8 mouse cellular contexts compared by ENCODE assay signal in genomic region chr10:127179871-127180694, GRCm38 (mm10). TPM values are rescaled to one million over a fixed set of nuclear protein-coding genes. Genes with fewer than 3 reads are reported as not detected.
A peak's percentile ranks its signal among the peaks of the same experiment; 100 is the strongest.
DNase-seq lines count a peak whose midpoint lies in the region; ATAC-seq and TF ChIP-seq lines count a peak whose summit lies in the region.

Slc26a10 (minus strand) TSS chr10:127180645.

- H3K27ac ChIP-seq in left cerebral cortex, adult 2 months: peak within 1 kb of the TSS; percentile 65
- no peak within 1 kb of the TSS for H3K27ac ChIP-seq in intestine, embryonic 14.5 days (ENCODE audit: low read depth)
- no peak within 1 kb of the TSS for H3K27ac ChIP-seq in midbrain, embryonic 15.5 days

- 3% methylated on average over 34 of the region's 34 CpGs for WGBS in intestine, embryonic 14.5 days
- WGBS in midbrain, embryonic 15.5 days: under 1% methylated on average over 34 of the region's 34 CpGs

- ATAC-seq in granulocyte monocyte progenitor cell, adult 5-6 weeks (replicated peaks; ENCODE audit: poor library complexity, severe bottlenecking): 0 out of 2 replicates have a peak, but pooled peaks have one; percentile 3
- no peak for ATAC-seq in intestine, embryonic 14.5 days (replicated peaks; ENCODE audit: low FRiP score, low TSS enrichment, low read depth)
- ATAC-seq in midbrain, embryonic 15.5 days (replicated peaks): no peak
- ATAC-seq in megakaryocyte-erythroid progenitor cell, adult 5-6 weeks (replicated peaks; ENCODE audit: low FRiP score, low TSS enrichment, poor library complexity, severe bottlenecking): no peak

- intact Hi-C loops in left cerebral cortex, adult 2 months (cut with DNase I): no loop called here
- intact Hi-C loops in left cerebral cortex, postnatal 14 days (cut with DNase I): no loop called here

- H3K4me3 ChIP-seq in left cerebral cortex, adult 2 months: peak within 1 kb of the TSS; percentile 19
- H3K4me3 ChIP-seq in intestine, embryonic 14.5 days (ENCODE audit: low read depth, low read length): 0 out of 2 replicates have a peak within 1 kb of the TSS, but pooled peaks have one; percentile 17
- H3K4me3 ChIP-seq in midbrain, embryonic 15.5 days: peak within 1 kb of the TSS; percentile 6; the same call in 1 of the 2 replicates

- TF ChIP-seq CTCF in left cerebral cortex, adult 2 months (IDR thresholded peaks at IDR 0.05): no peak

- H3K4me2 ChIP-seq in intestine, embryonic 14.5 days (ENCODE audit: low read length): peak within 1 kb of the TSS; percentile 32
- H3K4me2 ChIP-seq in midbrain, embryonic 15.5 days: peak within 1 kb of the TSS; percentile 41

- peaks cover 23% of the 10 kb centered on the region for H3K4me1 ChIP-seq in intestine, embryonic 14.5 days (replicated peaks; ENCODE audit: control insufficient read depth, insufficient read depth, low read length)
- H3K4me1 ChIP-seq in midbrain, embryonic 15.5 days: peaks cover 37% of the 10 kb centered on the region

- no peak within 1 kb of the TSS for H3K9ac ChIP-seq in intestine, embryonic 14.5 days (ENCODE audit: low read length)
- peak within 1 kb of the TSS; percentile 5; the same call in 1 of the 2 replicates for H3K9ac ChIP-seq in midbrain, embryonic 15.5 days

- DNase-seq in left cerebral cortex, adult 2 months (ENCODE audit: extremely low spot score in 1 of 2, low spot score in 2 of 2): peak; percentile 59 to 70
- DNase-seq in left cerebral cortex, postnatal 14 days (ENCODE audit: low spot score in 2 of 2): no peak
- DNase-seq in NIH3T3 (ENCODE audit: low read depth): peak; percentile 6
- peak; percentile 52 for DNase-seq in intestine, embryonic 14.5 days (ENCODE audit: low spot score)
- no peak for DNase-seq in urinary bladder, adult 2 months (ENCODE audit: low spot score)

- H3K36me3 ChIP-seq in intestine, embryonic 14.5 days (ENCODE audit: control insufficient read depth, insufficient read depth, low read length): 0 out of 2 replicates have a peak, but pooled peaks cover 12% of the 10 kb centered on the region
- H3K36me3 ChIP-seq in midbrain, embryonic 15.5 days (replicated peaks): no peaks in the 10 kb centered on the region

- peaks cover 57% of the 10 kb centered on the region for H3K27me3 ChIP-seq in intestine, embryonic 14.5 days (replicated peaks; ENCODE audit: control insufficient read depth, insufficient read depth, low read length)
- H3K27me3 ChIP-seq in midbrain, embryonic 15.5 days (replicated peaks): peaks cover 58% of the 10 kb centered on the region

- H3K9me3 ChIP-seq in intestine, embryonic 14.5 days (ENCODE audit: control insufficient read depth, low read length): no peaks in the 10 kb centered on the region
- H3K9me3 ChIP-seq in midbrain, embryonic 15.5 days: no peaks in the 10 kb centered on the region

RNA-seq across cellular contexts. Expression of gene Slc26a10, which starts in this region (rescaled TPM):
- total RNA-seq in left cerebral cortex, adult 2 months (2021): 1 to 10 TPM; 3.8 TPM
- total RNA-seq in left cerebral cortex, postnatal 14 days (2021): 1 to 10 TPM; 1.1 to 1.4 TPM
- 0.15 TPM in 1 of 2 replicates, not detected in the other for total RNA-seq in granulocyte monocyte progenitor cell, adult 5-6 weeks (2014; fragmentation: Nextera tagmentation)
- total RNA-seq in granulocyte monocyte progenitor cell, adult 5-6 weeks (2017): 0.26 and 0.88 TPM in 2 replicates
- polyA plus RNA-seq in intestine, embryonic 14.5 days (2014; fragmentation: Nextera tagmentation; extraction: Ambion mirVana): 0.93 and 1.3 TPM in 2 replicates
- 0.94 and 0.98 TPM in 2 replicates for polyA plus RNA-seq in midbrain, embryonic 15.5 days (2015; fragmentation: Nextera tagmentation; extraction: Ambion mirVana)
- 0.72 and 1.5 TPM in 2 replicates for polyA plus RNA-seq in urinary bladder, adult 2 months (2012; rRNA removed)
- total RNA-seq in megakaryocyte-erythroid progenitor cell, adult 5-6 weeks (2014; fragmentation: Nextera tagmentation): 1.8 TPM in 1 of 2 replicates, not detected in the other
- total RNA-seq in megakaryocyte-erythroid progenitor cell, adult 5-6 weeks (2017): 1.8 TPM in 1 of 2 replicates, not detected in the other

Comparison
In these comparisons a context has a peak if more than half of its experiments do, and no peak if none do; other contexts are left out.
1. DNase-seq: peak in left cerebral cortex, adult 2 months (2 of 2), NIH3T3 (single experiment) and intestine, embryonic 14.5 days (single experiment); none in left cerebral cortex, postnatal 14 days (0 of 2) and urinary bladder, adult 2 months (single experiment).
2. Peak in ATAC-seq in granulocyte monocyte progenitor cell, adult 5-6 weeks; RNA of the gene not detected or under 1 TPM.
3. Peak in every context shown above with its lines, with median percentiles within 50 percentile points of each other: H3K4me3 ChIP-seq.